Mouse (Mus musculus) hindbrain, embryonic 16.5 days (tissue): ENCODE measurements around the gene Erc2. TPM values are rescaled to one million over a fixed set of nuclear protein-coding genes. Genes with fewer than 3 reads are reported as not detected.
A peak's percentile ranks its signal among the peaks of the same experiment; 100 is the strongest.

ENCODE experiments used
- ATAC-seq: fragments of 200-750 bp; cut with Nextera tagmentation; 2 replicates; pipeline ENCODE4 v1.8.0; 2017; ENCODE audit warnings: moderate TSS enrichment, moderate library complexity
- H3K27ac ChIP-seq: fragments of 300-500 bp; sonication (generic); 2 replicates; pipeline ENCODE4 v1.5.1; 2014; ENCODE audit warnings: low read depth, mild to moderate bottlenecking, control low read depth, low read length, moderate library complexity
- H3K27me3 ChIP-seq: fragments of 300-500 bp; sonication (generic); replicated peaks from 2 replicates; pipeline ENCODE4 v1.6.1; 2014; ENCODE audit warnings: low read length; ENCODE audit not compliant: control insufficient read depth, insufficient read depth
- H3K36me3 ChIP-seq: fragments of 300-500 bp; sonication (generic); 2 replicates; pipeline ENCODE4 v1.6.1; 2014; ENCODE audit warnings: mild to moderate bottlenecking, low read length, moderate library complexity, mixed read lengths; ENCODE audit not compliant: control insufficient read depth, insufficient read depth
- H3K4me1 ChIP-seq: fragments of 300-500 bp; sonication (generic); 2 replicates; pipeline ENCODE4 v1.6.1; 2014; ENCODE audit warnings: low read depth, low read length; ENCODE audit not compliant: control insufficient read depth, insufficient read depth
- H3K4me2 ChIP-seq: fragments of 300-500 bp; sonication (generic); 2 replicates; pipeline ENCODE4 v1.6.1; 2014; ENCODE audit warnings: mild to moderate bottlenecking, low read length, control low read depth, moderate library complexity
- H3K4me3 ChIP-seq: fragments of 300-500 bp; sonication (generic); 2 replicates; pipeline ENCODE4 v1.5.1; 2014; ENCODE audit warnings: mild to moderate bottlenecking, low read length, control low read depth, moderate library complexity
- H3K9ac ChIP-seq: fragments of 300-500 bp; sonication (generic); 2 replicates; pipeline ENCODE4 v1.6.1; 2014; ENCODE audit warnings: low read depth, mild to moderate bottlenecking, control low read depth, low read length, moderate library complexity
- H3K9me3 ChIP-seq: fragments of 300-500 bp; sonication (generic); 2 replicates; pipeline ENCODE4 v1.6.1; 2014; ENCODE audit warnings: mild to moderate bottlenecking, low read length, moderate library complexity; ENCODE audit not compliant: control insufficient read depth
- WGBS: fragments of 180-500 bp; shearing (Covaris S2); extraction: QIAGEN DNeasy Blood & Tissue Kit; methylation state at CpG from one replicate; pipeline ENCODE4 v1.1.7; 2014; 5-methylcytosine and 5-hydroxymethylcytosine counted together
- polyA plus RNA-seq: library from polyadenylated mRNA; unstranded; fragments of >200 nt; fragmentation: Nextera tagmentation; extraction: Ambion mirVana; gene quantifications from 2 replicates; pipeline ENCODE4 v1.2.1, GENCODE M21; 2015

Gene Erc2
- polyA plus RNA-seq, 1 experiment from 2014 or later: 73.8 TPM

GRCm38 (mm10) chr14:28475421-28475820 is 853.2 kb downstream of the Erc2 start:
- peak; percentile 40; the same call in 1 of the 2 replicates for ATAC-seq
- no peaks in the 10 kb centered on the region for H3K27me3 ChIP-seq
- H3K9me3 ChIP-seq: no peaks in the 10 kb centered on the region
- H3K27ac ChIP-seq: peak overlapping the region; percentile 26; the same call in 1 of the 2 replicates
- no peak overlapping the region for H3K9ac ChIP-seq
- WGBS: 20% methylated on average over 7 of the region's 7 CpGs
- peaks cover 3% of the 10 kb centered on the region; the same call in 1 of the 2 replicates for H3K4me1 ChIP-seq
- no peak overlapping the region for H3K4me3 ChIP-seq
- H3K4me2 ChIP-seq: peak overlapping the region; percentile 9; the same call in 1 of the 2 replicates
- H3K36me3 ChIP-seq: no peaks in the 10 kb centered on the region

GRCm38 (mm10) chr14:28476746-28477145 is 854.5 kb downstream of the Erc2 start:
- no peak overlapping the region for H3K4me3 ChIP-seq
- H3K9me3 ChIP-seq: no peaks in the 10 kb centered on the region
- H3K36me3 ChIP-seq: no peaks in the 10 kb centered on the region
- no peak overlapping the region for H3K27ac ChIP-seq
- no peak overlapping the region for H3K9ac ChIP-seq
- WGBS: 65% methylated on average over 3 of the region's 3 CpGs
- no peaks in the 10 kb centered on the region for H3K27me3 ChIP-seq
- H3K4me1 ChIP-seq: peaks cover 3% of the 10 kb centered on the region; the same call in 1 of the 2 replicates
- H3K4me2 ChIP-seq: no peak overlapping the region
- ATAC-seq: no peak

GRCm38 (mm10) chr14:28480866-28481265 is 858.6 kb downstream of the Erc2 start:
- Histone ChIP-seq H3K9ac (no peak overlapping the region), H3K27me3 (no peaks in the 10 kb centered on the region), H3K4me3 (no peak overlapping the region), H3K4me1 (peaks cover under 1% of the 10 kb centered on the region; the same call in 1 of the 2 replicates), H3K27ac (no peak overlapping the region), H3K4me2 (no peak overlapping the region), H3K9me3 (no peaks in the 10 kb centered on the region), H3K36me3 (no peaks in the 10 kb centered on the region)
- no peak for ATAC-seq
- WGBS: 78% methylated on average over 1 of the region's 1 CpGs

GRCm38 (mm10) chr14:28493806-28494205 is 871.6 kb downstream of the Erc2 start:
- 87% methylated on average over 4 of the region's 4 CpGs for WGBS
- no peak overlapping the region for H3K27ac ChIP-seq
- H3K4me3 ChIP-seq: no peak overlapping the region
- ATAC-seq: no peak
- H3K4me1 ChIP-seq: no peaks in the 10 kb centered on the region
- no peaks in the 10 kb centered on the region for H3K9me3 ChIP-seq
- no peaks in the 10 kb centered on the region for H3K27me3 ChIP-seq
- H3K4me2 ChIP-seq: no peak overlapping the region
- no peak overlapping the region for H3K9ac ChIP-seq
- H3K36me3 ChIP-seq: no peaks in the 10 kb centered on the region

GRCm38 (mm10) chr14:28494273-28494672 is 872.0 kb downstream of the Erc2 start:
- 90% methylated on average over 5 of the region's 5 CpGs for WGBS
- Histone ChIP-seq H3K9ac (no peak overlapping the region), H3K4me3 (no peak overlapping the region), H3K27me3 (no peaks in the 10 kb centered on the region), H3K36me3 (no peaks in the 10 kb centered on the region), H3K4me1 (no peaks in the 10 kb centered on the region), H3K27ac (no peak overlapping the region), H3K4me2 (no peak overlapping the region), H3K9me3 (no peaks in the 10 kb centered on the region)
- no peak for ATAC-seq

- no peaks in the 10 kb centered on the region for H3K36me3 ChIP-seq
- no peak overlapping the region for H3K4me3 ChIP-seq
- no peak overlapping the region for H3K4me2 ChIP-seq
- WGBS: 49% methylated on average over 12 of the region's 12 CpGs
- no peaks in the 10 kb centered on the region for H3K9me3 ChIP-seq
- H3K27me3 ChIP-seq: no peaks in the 10 kb centered on the region; the same call in 1 of the 2 replicates
- no peak for ATAC-seq
- no peak overlapping the region for H3K27ac ChIP-seq
- peaks cover 8% of the 10 kb centered on the region for H3K4me1 ChIP-seq
- H3K9ac ChIP-seq: no peak overlapping the region
These were observed 879.1 kb downstream of the Erc2 start for GRCm38 (mm10) chr14:28501216-28501878.

- Histone ChIP-seq H3K9ac (no peak overlapping the region), H3K36me3 (no peaks in the 10 kb centered on the region), H3K4me3 (no peak overlapping the region), H3K9me3 (no peaks in the 10 kb centered on the region), H3K4me1 (peaks cover 15% of the 10 kb centered on the region), H3K27ac (no peak overlapping the region), H3K27me3 (no peaks in the 10 kb centered on the region; the same call in 1 of the 2 replicates), H3K4me2 (no peak overlapping the region)
- 83% methylated on average over 2 of the region's 2 CpGs for whole genome bisulfite sequencing
- no peak for ATAC-seq
These were observed 881.0 kb downstream of the Erc2 start for GRCm38 (mm10) chr14:28503276-28503675.

GRCm38 (mm10) chr14:28504101-28505050 is 882.1 kb downstream of the Erc2 start, which contains the start of gene Wnt5a:
Wnt5a (plus strand) TSS chr14:28504750.
- no peaks in the 10 kb centered on the region for H3K9me3 ChIP-seq
- H3K4me2 ChIP-seq: peak within 1 kb of the TSS; percentile 69
- WGBS: 3% methylated on average over 49 of the region's 53 CpGs
- peaks cover 24% of the 10 kb centered on the region for H3K4me1 ChIP-seq
- 0 out of 2 replicates have a peak, but pooled peaks have one; percentile 53 for ATAC-seq
- H3K36me3 ChIP-seq: no peaks in the 10 kb centered on the region
- H3K27ac ChIP-seq: peak within 1 kb of the TSS; percentile 82
- H3K9ac ChIP-seq: peak within 1 kb of the TSS; percentile 77
- peak within 1 kb of the TSS; percentile 51 for H3K4me3 ChIP-seq
- H3K27me3 ChIP-seq: no peaks in the 10 kb centered on the region; the same call in 1 of the 2 replicates
